25 mouse cellular contexts compared by ENCODE assay signal in the genomic region with DNA sequence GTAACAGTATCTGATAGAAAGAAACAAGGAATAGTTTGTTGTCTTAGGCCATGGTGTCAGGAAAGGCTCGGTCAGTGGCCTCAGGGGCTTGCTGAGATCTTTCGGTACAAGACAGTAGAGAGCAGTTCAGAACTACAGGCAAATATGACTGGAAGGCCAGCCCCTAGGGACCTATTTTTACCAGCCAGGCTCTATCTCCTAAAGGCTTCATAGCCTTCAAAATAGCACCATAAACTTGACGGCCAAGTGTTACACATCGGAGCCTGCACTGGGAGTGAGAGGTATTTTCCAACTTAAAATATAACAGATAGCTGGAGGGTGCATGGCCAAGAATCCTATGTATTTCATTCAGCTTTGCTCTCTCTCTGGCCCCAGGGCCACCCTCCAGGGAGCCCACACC. TPM values are rescaled to one million over a fixed set of nuclear protein-coding genes. Genes with fewer than 3 reads are reported as not detected.
DNase-seq lines count a peak whose midpoint lies in the region; ATAC-seq and TF ChIP-seq lines count a peak whose summit lies in the region.
"Had no signal": no experiment of that assay in that cellular context is flagged by ENCODE, and none has a peak within 500 bp of the region (broad histone marks: within the 10 kb centered on the region; RNA-seq: fewer than 3 reads in every experiment).

No protein-coding gene starts in this region.

- no peaks in the 10 kb centered on the region for H3K27me3 ChIP-seq in heart, embryonic 15.5 days
- H3K27me3 ChIP-seq in intestine, embryonic 16.5 days (replicated peaks; ENCODE audit: control insufficient read depth, insufficient read depth, low read length) = no peaks in the 10 kb centered on the region
- H3K27me3 ChIP-seq in intestine, embryonic 15.5 days (replicated peaks) = no peaks in the 10 kb centered on the region
- H3K27me3 ChIP-seq in small intestine, adult 2 months (ENCODE audit: control insufficient read depth, insufficient read depth, low read length) = no peaks in the 10 kb centered on the region
- H3K27me3 ChIP-seq: embryonic facial prominence, embryonic 12.5 days; embryonic facial prominence, embryonic 15.5 days; forebrain, embryonic 15.5 days; heart, embryonic 12.5 days; hindbrain, embryonic 12.5 days; hindbrain, embryonic 15.5 days had no signal

- H3K9ac ChIP-seq in heart, embryonic 15.5 days = peak overlapping the region; percentile 31
- H3K9ac ChIP-seq in intestine, embryonic 16.5 days (ENCODE audit: low read depth, low read length) = no peak overlapping the region
- no peak overlapping the region for H3K9ac ChIP-seq in intestine, embryonic 15.5 days
- H3K9ac ChIP-seq: embryonic facial prominence, embryonic 12.5 days; embryonic facial prominence, embryonic 15.5 days; forebrain, embryonic 15.5 days; heart, embryonic 12.5 days; hindbrain, embryonic 12.5 days; hindbrain, embryonic 15.5 days had no signal

- no peak for DNase-seq in heart, postnatal 36 days
- DNase-seq in frontal cortex, postnatal 25 days (ENCODE audit: low spot score in 2 of 2) = no peak
- DNase-seq: adrenal gland, adult 2 months; adrenal gland, postnatal 14 days; cerebellum, adult 11 months; cerebellum, adult 2 months; cerebellum, adult 9-11 months; cerebellum, postnatal 25 days; gastrocnemius, postnatal 10 days; gastrocnemius, postnatal 36 days; kidney, adult 2 months had no signal

- TF ChIP-seq CTCF in small intestine, adult 2 months (IDR thresholded peaks at IDR 0.05; ENCODE audit: extremely low read depth, insufficient read length, insufficient replicate concordance, low read depth, low read length) = no peak

- peaks cover 24% of the 10 kb centered on the region for H3K4me1 ChIP-seq in heart, embryonic 15.5 days (replicated peaks)
- H3K4me1 ChIP-seq in intestine, embryonic 16.5 days (ENCODE audit: control insufficient read depth, insufficient read depth, low read length) = peaks cover 9% of the 10 kb centered on the region
- H3K4me1 ChIP-seq in intestine, embryonic 15.5 days (replicated peaks) = 0 out of 2 replicates have a peak, but pooled peaks cover 6% of the 10 kb centered on the region
- H3K4me1 ChIP-seq in small intestine, adult 2 months (ENCODE audit: control insufficient read depth, insufficient read depth, insufficient read length, low read length) = peaks cover 17% of the 10 kb centered on the region
- H3K4me1 ChIP-seq: embryonic facial prominence, embryonic 12.5 days; embryonic facial prominence, embryonic 15.5 days; forebrain, embryonic 15.5 days; hindbrain, embryonic 12.5 days; hindbrain, embryonic 15.5 days had no signal

- peak; percentile 37; the same call in 1 of the 2 replicates for ATAC-seq in heart, embryonic 15.5 days (replicated peaks; ENCODE audit: insufficient number of reproducible peaks, insufficient read depth, low FRiP score, low read depth)
- no peak for ATAC-seq in intestine, embryonic 16.5 days
- ATAC-seq in intestine, embryonic 15.5 days = no peak
- ATAC-seq: CD4-positive, CD25-positive, alpha-beta regulatory T cell, adult 4 months had no signal

- TF ChIP-seq POLR2A in small intestine, adult 2 months (IDR thresholded peaks at IDR 0.05; ENCODE audit: low read depth, low read length) = no peak

- no peak overlapping the region for H3K4me3 ChIP-seq in heart, embryonic 15.5 days
- H3K4me3 ChIP-seq in intestine, embryonic 16.5 days (ENCODE audit: low read length) = no peak overlapping the region
- H3K4me3 ChIP-seq in intestine, embryonic 15.5 days (replicated peaks) = no peak overlapping the region
- H3K4me3 ChIP-seq in small intestine, adult 2 months (ENCODE audit: low read depth, low read length) = no peak overlapping the region
- H3K4me3 ChIP-seq: embryonic facial prominence, embryonic 12.5 days; embryonic facial prominence, embryonic 15.5 days; forebrain, embryonic 15.5 days; heart, embryonic 12.5 days; hindbrain, embryonic 12.5 days; hindbrain, embryonic 15.5 days had no signal

- peaks cover 44% of the 10 kb centered on the region for H3K36me3 ChIP-seq in heart, embryonic 15.5 days
- peaks cover 26% of the 10 kb centered on the region for H3K36me3 ChIP-seq in intestine, embryonic 16.5 days (ENCODE audit: control insufficient read depth, insufficient read depth, low read length)
- H3K36me3 ChIP-seq in intestine, embryonic 15.5 days = peaks cover 34% of the 10 kb centered on the region
- H3K36me3 ChIP-seq in small intestine, adult 2 months (ENCODE audit: control insufficient read depth, insufficient read depth, low read length) = peaks cover 38% of the 10 kb centered on the region

- peak overlapping the region; percentile 81 for H3K27ac ChIP-seq in heart, embryonic 15.5 days
- peak overlapping the region; percentile 51; the same call in 1 of the 2 replicates for H3K27ac ChIP-seq in intestine, embryonic 16.5 days (ENCODE audit: low read length)
- no peak overlapping the region for H3K27ac ChIP-seq in intestine, embryonic 15.5 days
- peak overlapping the region; percentile 39; the same call in 1 of the 2 replicates for H3K27ac ChIP-seq in small intestine, adult 2 months (ENCODE audit: insufficient read depth, low read depth, low read length)
- H3K27ac ChIP-seq: embryonic facial prominence, embryonic 12.5 days; embryonic facial prominence, embryonic 15.5 days; forebrain, embryonic 15.5 days; hindbrain, embryonic 12.5 days; hindbrain, embryonic 15.5 days had no signal

- H3K4me2 ChIP-seq in heart, embryonic 15.5 days = 0 out of 2 replicates have a peak overlapping the region, but pooled peaks have one; percentile 23
- H3K4me2 ChIP-seq in intestine, embryonic 16.5 days (ENCODE audit: low read depth, low read length) = no peak overlapping the region
- H3K4me2 ChIP-seq in intestine, embryonic 15.5 days (replicated peaks) = no peak overlapping the region
- H3K4me2 ChIP-seq: embryonic facial prominence, embryonic 12.5 days; embryonic facial prominence, embryonic 15.5 days; forebrain, embryonic 15.5 days; heart, embryonic 12.5 days; hindbrain, embryonic 12.5 days; hindbrain, embryonic 15.5 days had no signal

- WGBS in heart, embryonic 15.5 days = 58% methylated on average over 4 of the region's 4 CpGs
- 87% methylated on average over 4 of the region's 4 CpGs for WGBS in intestine, embryonic 16.5 days
- WGBS in intestine, embryonic 15.5 days = 90% methylated on average over 4 of the region's 4 CpGs
- whole genome bisulfite sequencing in small intestine, adult 2 months = 90% methylated on average over 4 of the region's 4 CpGs

- intact Hi-C loops in heart, postnatal 36 days (cut with DNase I) = no loop called here

- no peaks in the 10 kb centered on the region for H3K9me3 ChIP-seq in heart, embryonic 15.5 days (replicated peaks)
- H3K9me3 ChIP-seq in intestine, embryonic 16.5 days (ENCODE audit: control insufficient read depth, low read length) = no peaks in the 10 kb centered on the region
- H3K9me3 ChIP-seq in intestine, embryonic 15.5 days = no peaks in the 10 kb centered on the region
- H3K9me3 ChIP-seq: embryonic facial prominence, embryonic 12.5 days; embryonic facial prominence, embryonic 15.5 days; forebrain, embryonic 15.5 days; heart, embryonic 12.5 days; hindbrain, embryonic 12.5 days; hindbrain, embryonic 15.5 days had no signal

RNA-seq across cellular contexts. Expression of gene Rnpepl1, which starts 10.9 kb away (rescaled TPM):
- 33.5 and 49.5 TPM in 2 replicates for polyA plus RNA-seq in heart, embryonic 15.5 days (2015; fragmentation: Nextera tagmentation; extraction: Ambion mirVana)
- 10 to 100 TPM; 79.4 to 82.5 TPM for total RNA-seq in heart, postnatal 36 days (2021)
- 14.3 and 22.2 TPM in 2 replicates for polyA plus RNA-seq in intestine, embryonic 16.5 days (2015; fragmentation: Nextera tagmentation; extraction: Ambion mirVana)
- 40.6 and 56.1 TPM in 2 replicates for polyA plus RNA-seq in intestine, embryonic 15.5 days (2015; fragmentation: Nextera tagmentation; extraction: Ambion mirVana)
- polyA plus RNA-seq in small intestine, adult 2 months (2012; rRNA removed) = 240 and 410 TPM in 2 replicates

RNA-seq across cellular contexts. Expression of gene Capn10, which starts 12.7 kb away (rescaled TPM):
- 21.7 and 23.6 TPM in 2 replicates for polyA plus RNA-seq in heart, embryonic 15.5 days (2015; fragmentation: Nextera tagmentation; extraction: Ambion mirVana)
- 1 to 10 TPM; 8.0 to 8.2 TPM for total RNA-seq in heart, postnatal 36 days (2021)
- 31.1 and 32.1 TPM in 2 replicates for polyA plus RNA-seq in intestine, embryonic 16.5 days (2015; fragmentation: Nextera tagmentation; extraction: Ambion mirVana)
- 28.2 and 34.4 TPM in 2 replicates for polyA plus RNA-seq in intestine, embryonic 15.5 days (2015; fragmentation: Nextera tagmentation; extraction: Ambion mirVana)
- polyA plus RNA-seq in small intestine, adult 2 months (2012; rRNA removed) = 13.7 and 29.0 TPM in 2 replicates

RNA-seq across cellular contexts. Expression of gene Dusp28, which starts 14.7 kb away (rescaled TPM):
- polyA plus RNA-seq in heart, embryonic 15.5 days (2015; fragmentation: Nextera tagmentation; extraction: Ambion mirVana) = 14.1 and 15.0 TPM in 2 replicates
- 10 to 100 TPM; 12.3 to 13.9 TPM for total RNA-seq in heart, postnatal 36 days (2021)
- polyA plus RNA-seq in intestine, embryonic 16.5 days (2015; fragmentation: Nextera tagmentation; extraction: Ambion mirVana) = 13.3 and 14.3 TPM in 2 replicates
- 14.1 and 14.7 TPM in 2 replicates for polyA plus RNA-seq in intestine, embryonic 15.5 days (2015; fragmentation: Nextera tagmentation; extraction: Ambion mirVana)
- polyA plus RNA-seq in small intestine, adult 2 months (2012; rRNA removed) = 21.5 and 29.9 TPM in 2 replicates

RNA-seq across cellular contexts. Expression of gene Ankmy1, which starts 18.8 kb away (rescaled TPM):
- 0.10 and 0.77 TPM in 2 replicates for polyA plus RNA-seq in heart, embryonic 15.5 days (2015; fragmentation: Nextera tagmentation; extraction: Ambion mirVana)
- not detected for total RNA-seq in heart, postnatal 36 days (2021)
- polyA plus RNA-seq in intestine, embryonic 16.5 days (2015; fragmentation: Nextera tagmentation; extraction: Ambion mirVana) = 0.06 and 0.13 TPM in 2 replicates
- polyA plus RNA-seq in intestine, embryonic 15.5 days (2015; fragmentation: Nextera tagmentation; extraction: Ambion mirVana) = 0.16 and 0.34 TPM in 2 replicates
- polyA plus RNA-seq in small intestine, adult 2 months (2012; rRNA removed) = 0.15 TPM in 1 of 2 replicates, not detected in the other
- total RNA-seq: common myeloid progenitor, adult 5-6 weeks; hematopoietic stem cell, adult 5-6 weeks; MEL had no signal

RNA-seq across cellular contexts. Expression of gene Gpr35, which starts 29.2 kb away (rescaled TPM):
- polyA plus RNA-seq in heart, embryonic 15.5 days (2015; fragmentation: Nextera tagmentation; extraction: Ambion mirVana) = 0.43 and 0.94 TPM in 2 replicates
- under 1 TPM; 0.36 to 0.41 TPM for total RNA-seq in heart, postnatal 36 days (2021)
- 8.4 and 11.5 TPM in 2 replicates for polyA plus RNA-seq in intestine, embryonic 16.5 days (2015; fragmentation: Nextera tagmentation; extraction: Ambion mirVana)
- 8.9 and 9.1 TPM in 2 replicates for polyA plus RNA-seq in intestine, embryonic 15.5 days (2015; fragmentation: Nextera tagmentation; extraction: Ambion mirVana)
- polyA plus RNA-seq in small intestine, adult 2 months (2012; rRNA removed) = 16.4 and 25.9 TPM in 2 replicates
- total RNA-seq: MEL had no signal
